Mouse (Mus musculus) MEL-GATA-1-ER (cell line): Measurements from ENCODE around the gene Rpf1.
A peak's percentile ranks its signal among the peaks of the same experiment; 100 is the strongest.

Experiments
- DNase-seq: peaks from one replicate; pipeline ENCODE4 v3.0.0-alpha.2; 2012; ENCODE audit warnings: low read depth; ENCODE audit errors: extremely low read depth

Rpf1 gene

GRCm38 (mm10) chr3:146520798-146521651, at the start of gene Rpf1:
Gene Rpf1, minus strand, starts transcription at chr3:146521429.
- DNase-seq = peak; percentile 95

GRCm38 (mm10) chr3:146570939-146571338, 49.7 kb upstream of the Rpf1 start:
- no peak for DNase-seq

- no peak for DNase-seq
Measured at GRCm38 (mm10) chr3:146570148-146570782, 49.0 kb upstream of the Rpf1 start, which contains the start of gene Uox. Gene Uox, plus strand, starts transcription at chr3:146570426.

- no peak for DNase-seq
Measured at GRCm38 (mm10) chr3:146569594-146569993, 48.4 kb upstream of the Rpf1 start.

GRCm38 (mm10) chr3:146567884-146568530, 46.8 kb upstream of the Rpf1 start:
- DNase-seq = no peak

GRCm38 (mm10) chr3:146567366-146567765, 46.1 kb upstream of the Rpf1 start:
- no peak for DNase-seq

GRCm38 (mm10) chr3:146565065-146565411, 43.8 kb upstream of the Rpf1 start:
- no peak for DNase-seq

GRCm38 (mm10) chr3:146564268-146565064, 43.2 kb upstream of the Rpf1 start:
- peak; percentile 53 for DNase-seq

- DNase-seq = no peak
Measured at GRCm38 (mm10) chr3:146562936-146563335, 41.7 kb upstream of the Rpf1 start.

- DNase-seq = no peak
Measured at GRCm38 (mm10) chr3:146557507-146557906, 36.3 kb upstream of the Rpf1 start.

- no peak for DNase-seq
Measured at GRCm38 (mm10) chr3:146556567-146556966, 35.3 kb upstream of the Rpf1 start.

- no peak for DNase-seq
Measured at GRCm38 (mm10) chr3:146554816-146555215, 33.6 kb upstream of the Rpf1 start.

GRCm38 (mm10) chr3:146543632-146544031, 22.4 kb upstream of the Rpf1 start:
- no peak for DNase-seq

- no peak for DNase-seq
Measured at GRCm38 (mm10) chr3:146540521-146541273, 19.5 kb upstream of the Rpf1 start.

GRCm38 (mm10) chr3:146534986-146535385, 13.8 kb upstream of the Rpf1 start:
- DNase-seq = no peak

- DNase-seq = no peak
Measured at GRCm38 (mm10) chr3:146528335-146528734, 7.1 kb upstream of the Rpf1 start.

GRCm38 (mm10) chr3:146521652-146522020, 407 bp upstream of the Rpf1 start:
- peak; percentile 44 for DNase-seq

- no peak for DNase-seq
Measured at GRCm38 (mm10) chr3:146520226-146520797, 917 bp downstream of the Rpf1 start.

- DNase-seq = no peak
Measured at GRCm38 (mm10) chr3:146506711-146507110, 14.5 kb downstream of the Rpf1 start.

- DNase-seq = no peak
Measured at GRCm38 (mm10) chr3:146501601-146502123, 19.6 kb downstream of the Rpf1 start.
